In the genomic region with DNA sequence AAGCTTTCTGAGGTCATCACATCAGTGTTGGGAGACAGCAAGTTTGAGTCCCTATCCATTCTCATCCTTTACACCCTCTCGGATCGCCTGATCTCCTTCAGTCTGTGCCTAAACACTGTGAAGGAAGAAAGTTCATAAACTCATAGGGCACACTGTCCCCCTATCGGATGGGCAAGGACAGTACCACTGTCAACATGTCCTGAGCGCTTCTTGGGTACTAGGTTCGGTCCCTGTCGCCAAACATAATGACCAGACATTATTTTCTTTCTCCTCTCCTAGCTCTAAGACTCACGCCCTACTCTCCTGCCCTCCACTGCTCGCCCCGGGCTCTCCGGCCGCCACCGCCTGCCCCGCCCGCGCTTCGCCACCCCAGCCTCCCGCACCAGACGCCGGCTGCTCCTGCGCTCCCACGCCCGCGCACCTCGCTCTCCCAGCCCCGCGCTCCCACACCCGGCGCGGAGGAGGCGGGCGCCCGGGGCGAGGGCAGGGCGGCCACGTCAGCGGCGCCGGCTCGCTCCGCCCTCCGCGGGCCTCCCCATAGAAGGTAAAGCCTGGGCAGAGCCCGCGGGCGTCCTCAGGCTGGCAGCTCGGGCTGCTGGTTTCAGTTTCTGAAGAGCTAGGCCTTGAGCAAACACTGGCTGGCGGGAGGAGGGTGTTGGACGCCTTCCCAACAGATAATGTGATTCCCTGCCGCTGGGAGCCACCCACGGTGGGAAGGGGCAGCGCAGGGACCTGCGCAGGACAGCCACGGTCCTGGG, we compare ENCODE assay signal across 1 mouse cellular context.
TF ChIP-seq lines count a peak whose summit lies in the region.

No protein-coding gene starts in this region.

TF ChIP-seq in MEL, 35 proteins besides CTCF, POLR2A, EP300 and RAD21 (continued from another document):
- peak; percentile 39; the same call in 1 of the 2 replicates for TF ChIP-seq SIN3A (IDR thresholded peaks at IDR 0.05; ENCODE audit: low read length)
- peak; percentile 45; the same call in 1 of the 2 replicates for TF ChIP-seq MXI1 (IDR thresholded peaks at IDR 0.05; ENCODE audit: low read depth, low read length)
- TF ChIP-seq ELF1 (IDR thresholded peaks at IDR 0.05; ENCODE audit: low read depth, low read length), result no peak
